Mouse (Mus musculus) C2C12 (cell line): ENCODE measurements at regions not wholly inside any gene's neighbourhood (a gene's known extent, or its start where the extent isn't known, plus 50 kb on each side); places are given as distances from the start of the nearest gene placed in this dataset.

Source experiments
- CEBPB ChIP-seq: IDR thresholded peaks from one replicate; pipeline ENCODE4 v1.6.1; 2011; ENCODE audit warnings: low read depth, mild to moderate bottlenecking, control low read depth, moderate library complexity
- CTCF ChIP-seq: IDR thresholded peaks from one replicate; pipeline ENCODE4 v1.5.1; 2011; ENCODE audit not compliant: control insufficient read depth, insufficient read depth, insufficient read length
- MAX ChIP-seq: IDR thresholded peaks from one replicate; pipeline ENCODE4 v1.6.1; 2011; ENCODE audit warnings: mild to moderate bottlenecking, control low read depth
- MYOD1 ChIP-seq: IDR thresholded peaks from one replicate; pipeline ENCODE4 v1.6.1; 2011; ENCODE audit warnings: low read depth; ENCODE audit not compliant: control insufficient read depth, insufficient read length
- MYOG ChIP-seq: IDR thresholded peaks from one replicate; pipeline ENCODE4 v1.6.1; 2011; ENCODE audit not compliant: control insufficient read depth, insufficient read length; ENCODE audit errors: extremely low read depth
- USF1 ChIP-seq: IDR thresholded peaks from one replicate; pipeline ENCODE4 v1.6.1; 2011; ENCODE audit warnings: low read depth, mild to moderate bottlenecking, control low read depth, moderate library complexity

GRCm38 (mm10) chr10:117524926-117525565 is 104.3 kb upstream of the Cpm start:
- TF ChIP-seq MYOG (no peak), CTCF (no peak), USF1 (no peak), CEBPB (no peak), MYOD1 (no peak), MAX (no peak)
